14 mouse cellular contexts compared by ENCODE assay signal in the genomic region with DNA sequence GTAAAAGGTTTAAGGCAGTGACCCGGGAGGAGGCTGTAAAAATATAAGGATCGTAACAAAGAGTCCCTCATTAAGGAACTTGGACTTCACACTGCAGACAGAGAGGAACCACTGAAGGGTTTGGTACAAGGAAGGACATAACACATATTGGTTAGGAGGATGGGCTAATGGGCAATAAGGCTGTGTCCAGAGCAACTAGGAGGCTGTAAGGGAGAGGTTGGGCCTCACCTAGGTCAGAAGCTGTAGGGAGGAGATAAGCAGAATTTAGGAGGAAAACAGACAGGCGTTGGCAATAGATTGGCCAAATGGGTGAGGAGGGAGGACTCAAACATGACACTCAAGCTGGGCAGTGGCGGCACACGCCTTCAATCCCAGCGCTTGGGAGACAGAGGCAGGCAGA. TPM values are rescaled to one million over a fixed set of nuclear protein-coding genes. Genes with fewer than 3 reads are reported as not detected.
DNase-seq lines count a peak whose midpoint lies in the region; ATAC-seq and TF ChIP-seq lines count a peak whose summit lies in the region.
"Had no signal": no experiment of that assay in that cellular context is flagged by ENCODE, and none has a peak within 500 bp of the region (broad histone marks: within the 10 kb centered on the region; RNA-seq: fewer than 3 reads in every experiment).

No protein-coding gene starts in this region.

- 83% methylated on average over 6 of the region's 6 CpGs for WGBS in lung, embryonic 14.5 days
- WGBS in embryonic facial prominence, embryonic 10.5 days = 91% methylated on average over 6 of the region's 6 CpGs

- peak overlapping the region; percentile 16; the same call in 1 of the 2 replicates for H3K27ac ChIP-seq in lung, embryonic 14.5 days (ENCODE audit: low read depth)
- H3K27ac ChIP-seq in embryonic facial prominence, embryonic 10.5 days (replicated peaks) = peak overlapping the region; percentile 57
- H3K27ac ChIP-seq: neural tube, embryonic 15.5 days had no signal

- no peak overlapping the region for H3K9ac ChIP-seq in lung, embryonic 14.5 days
- H3K9ac ChIP-seq: neural tube, embryonic 15.5 days had no signal

- H3K4me3 ChIP-seq in lung, embryonic 14.5 days (ENCODE audit: low read depth, low read length) = no peak overlapping the region
- H3K4me3 ChIP-seq in embryonic facial prominence, embryonic 10.5 days = no peak overlapping the region

- peak overlapping the region; percentile 58; the same call in 1 of the 2 replicates for H3K4me2 ChIP-seq in lung, embryonic 14.5 days

- no peak for DNase-seq in lung, embryonic 14.5 days
- DNase-seq in lung, postnatal 36 days = no peak
- DNase-seq in embryonic facial prominence, embryonic 10.5 days (ENCODE audit: low spot score) = no peak
- DNase-seq in liver = peak; percentile 87
- DNase-seq in spleen, postnatal 10 days (ENCODE audit: low spot score in 2 of 2) = peak; percentile 60 to 71
- no peak for DNase-seq in kidney, postnatal 36 days
- no peak for DNase-seq in frontal cortex, postnatal 36 days (ENCODE audit: low spot score in 2 of 2)
- DNase-seq: cerebellum, postnatal 10 days; heart, postnatal 10 days; left cerebral cortex, postnatal 4 days; lung, postnatal 10 days; midbrain, embryonic 14.5 days; right cerebral cortex, adult 18-20 months had no signal

- H3K27me3 ChIP-seq in lung, embryonic 14.5 days (ENCODE audit: insufficient read depth, low read length) = no peaks in the 10 kb centered on the region
- peaks cover 7% of the 10 kb centered on the region; the same call in 1 of the 2 replicates for H3K27me3 ChIP-seq in embryonic facial prominence, embryonic 10.5 days (replicated peaks; ENCODE audit: low read depth, poor library complexity, severe bottlenecking)
- H3K27me3 ChIP-seq: neural tube, embryonic 15.5 days had no signal

- H3K36me3 ChIP-seq in lung, embryonic 14.5 days (ENCODE audit: insufficient read depth) = 0 out of 2 replicates have a peak, but pooled peaks cover 2% of the 10 kb centered on the region
- peaks cover 12% of the 10 kb centered on the region for H3K36me3 ChIP-seq in embryonic facial prominence, embryonic 10.5 days (replicated peaks)
- H3K36me3 ChIP-seq: neural tube, embryonic 15.5 days had no signal

- TF ChIP-seq CTCF in lung, embryonic 14.5 days (IDR thresholded peaks at IDR 0.05; ENCODE audit: low read depth) = no peak

- peaks cover 7% of the 10 kb centered on the region; the same call in 1 of the 2 replicates for H3K4me1 ChIP-seq in lung, embryonic 14.5 days (ENCODE audit: insufficient read depth)
- H3K4me1 ChIP-seq in embryonic facial prominence, embryonic 10.5 days = peaks cover 14% of the 10 kb centered on the region

- ATAC-seq in lung, embryonic 14.5 days (ENCODE audit: insufficient read depth) = no peak

- no peaks in the 10 kb centered on the region for H3K9me3 ChIP-seq in lung, embryonic 14.5 days (ENCODE audit: low read depth, low read length)
- no peaks in the 10 kb centered on the region for H3K9me3 ChIP-seq in embryonic facial prominence, embryonic 10.5 days
- H3K9me3 ChIP-seq: neural tube, embryonic 15.5 days had no signal

RNA-seq across cellular contexts. Expression of a gene that starts 1.1 kb away (rescaled TPM):
- 61.8 and 63.8 TPM in 2 replicates for polyA plus RNA-seq in lung, embryonic 14.5 days (2014; fragmentation: Nextera tagmentation; extraction: Ambion mirVana)
- 90.1 and 99.9 TPM in 2 replicates for polyA plus RNA-seq in embryonic facial prominence, embryonic 10.5 days (2016; fragmentation: Nextera tagmentation; extraction: Ambion mirVana)

RNA-seq across cellular contexts. Expression of a gene that starts 10.5 kb away (rescaled TPM):
- 24.1 and 30.8 TPM in 2 replicates for polyA plus RNA-seq in lung, embryonic 14.5 days (2014; fragmentation: Nextera tagmentation; extraction: Ambion mirVana)
- 1.1 and 2.3 TPM in 2 replicates for polyA plus RNA-seq in embryonic facial prominence, embryonic 10.5 days (2016; fragmentation: Nextera tagmentation; extraction: Ambion mirVana)

RNA-seq across cellular contexts. Expression of a gene that starts 26.4 kb away (rescaled TPM):
- 18.4 and 19.5 TPM in 2 replicates for polyA plus RNA-seq in lung, embryonic 14.5 days (2014; fragmentation: Nextera tagmentation; extraction: Ambion mirVana)
- 32.0 and 34.5 TPM in 2 replicates for polyA plus RNA-seq in embryonic facial prominence, embryonic 10.5 days (2016; fragmentation: Nextera tagmentation; extraction: Ambion mirVana)

Comparison
In these comparisons a context has a peak if more than half of its experiments do, and no peak if none do; other contexts are left out.
1. DNase-seq: peak in liver (single experiment) and spleen, postnatal 10 days (2 of 2); none in lung, embryonic 14.5 days (single experiment), lung, postnatal 36 days (single experiment), embryonic facial prominence, embryonic 10.5 days (single experiment), kidney, postnatal 36 days (0 of 2) and frontal cortex, postnatal 36 days (0 of 2).